Mouse (Mus musculus) kidney, postnatal 0 days (tissue): ENCODE measurements at regions not wholly inside any gene's neighbourhood (a gene's known extent, or its start where the extent isn't known, plus 50 kb on each side); places are given as distances from the start of the nearest gene placed in this dataset.

Experiments
- ATAC-seq: fragments of 200-750 bp; cut with Nextera tagmentation; replicated peaks from 2 replicates; pipeline ENCODE4 v1.8.0; 2017; ENCODE audit warnings: low read depth, moderate number of reproducible peaks, moderate TSS enrichment, moderate library complexity; ENCODE audit not compliant: low FRiP score
- DNase-seq: peaks from one replicate; pipeline ENCODE4 v3.0.0-alpha.2; 2016; ENCODE audit warnings: low spot score
- H3K27ac ChIP-seq: fragments of 300-500 bp; sonication (generic); 2 replicates; pipeline ENCODE4 v1.5.1; 2014; ENCODE audit warnings: mild to moderate bottlenecking
- H3K27me3 ChIP-seq: fragments of 300-500 bp; sonication (generic); 2 replicates; pipeline ENCODE4 v1.6.1; 2014; ENCODE audit warnings: low read length, mixed read lengths; ENCODE audit not compliant: insufficient read depth
- H3K36me3 ChIP-seq: fragments of 300-500 bp; sonication (generic); 2 replicates; pipeline ENCODE4 v1.6.1; 2014; ENCODE audit warnings: low read length, mixed read lengths; ENCODE audit not compliant: insufficient read depth
- H3K4me1 ChIP-seq: fragments of 300-500 bp; sonication (generic); replicated peaks from 2 replicates; pipeline ENCODE4 v1.6.1; 2014; ENCODE audit warnings: antibody characterized with exemption, low read length, mixed read lengths; ENCODE audit not compliant: insufficient read depth
- H3K4me2 ChIP-seq: fragments of 300-500 bp; sonication (generic); 2 replicates; pipeline ENCODE4 v1.6.1; 2014; ENCODE audit warnings: mild to moderate bottlenecking, low read length, moderate library complexity, mixed read lengths
- H3K4me3 ChIP-seq: fragments of 300-500 bp; sonication (generic); replicated peaks from 2 replicates; pipeline ENCODE4 v1.5.1; 2014; ENCODE audit warnings: low read depth, low read length
- H3K9ac ChIP-seq: fragments of 300-500 bp; sonication (generic); 2 replicates; pipeline ENCODE4 v1.6.1; 2014; ENCODE audit warnings: low read depth, low read length
- H3K9me3 ChIP-seq: fragments of 300-500 bp; sonication (generic); replicated peaks from 2 replicates; pipeline ENCODE4 v1.6.1; 2016; ENCODE audit warnings: low read length, inconsistent platforms, mixed read lengths
- CTCF ChIP-seq: IDR thresholded peaks from 2 replicates; pipeline ENCODE4 v1.5.1; 2016; ENCODE audit warnings: antibody characterized with exemption, low read depth, mild to moderate bottlenecking, moderate library complexity
- WGBS: fragments of 180-500 bp; shearing (Covaris S2); extraction: QIAGEN DNeasy Blood & Tissue Kit; methylation state at CpG from one replicate; pipeline ENCODE4 v1.1.7; 2014; 5-methylcytosine and 5-hydroxymethylcytosine counted together

DNA sequence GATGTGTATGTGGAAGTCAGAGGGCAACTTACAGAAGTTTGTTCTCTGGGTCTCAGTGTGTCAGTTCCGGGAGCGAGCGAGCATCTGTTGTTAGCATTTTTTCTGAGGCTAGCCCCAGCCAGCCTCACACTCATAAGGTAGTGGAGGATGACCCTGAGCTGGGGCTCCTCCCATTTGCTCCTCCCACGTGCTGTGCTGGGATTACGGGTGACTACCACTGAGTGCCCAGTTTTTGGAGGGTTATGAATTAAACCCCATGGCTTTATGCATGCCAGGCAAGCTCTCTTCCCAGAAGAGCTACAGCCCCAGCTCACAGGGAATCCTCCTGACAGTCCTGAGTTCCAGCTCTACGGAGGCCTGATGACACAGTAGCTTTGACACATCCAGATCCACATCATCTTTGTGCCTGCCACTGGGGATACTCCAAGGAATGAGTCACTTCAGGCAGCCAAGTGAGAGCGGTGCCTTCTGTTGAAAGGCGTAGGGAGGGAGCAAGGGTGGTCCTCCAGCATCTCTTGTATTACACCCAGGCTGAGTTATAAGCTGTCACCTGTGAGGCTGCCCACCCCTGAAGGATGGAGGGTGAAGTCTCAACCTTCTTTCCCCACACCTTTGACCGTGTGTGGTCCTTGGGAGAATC lies 97.8 kb upstream of the Parp11 start:
- H3K4me2 ChIP-seq, result no peak overlapping the region
- H3K9ac ChIP-seq, result no peak overlapping the region
- no peaks in the 10 kb centered on the region for H3K9me3 ChIP-seq
- 54% methylated on average over 9 of the region's 9 CpGs for WGBS
- DNase-seq (peak; percentile 33), ATAC-seq (peak; percentile 49; the same call in 1 of the 2 replicates)
- no peaks in the 10 kb centered on the region for H3K27me3 ChIP-seq
- peaks cover 9% of the 10 kb centered on the region for H3K4me1 ChIP-seq
- TF ChIP-seq CTCF, result no peak
- no peak overlapping the region for H3K4me3 ChIP-seq
- H3K27ac ChIP-seq, result no peak overlapping the region
- no peaks in the 10 kb centered on the region for H3K36me3 ChIP-seq

DNA sequence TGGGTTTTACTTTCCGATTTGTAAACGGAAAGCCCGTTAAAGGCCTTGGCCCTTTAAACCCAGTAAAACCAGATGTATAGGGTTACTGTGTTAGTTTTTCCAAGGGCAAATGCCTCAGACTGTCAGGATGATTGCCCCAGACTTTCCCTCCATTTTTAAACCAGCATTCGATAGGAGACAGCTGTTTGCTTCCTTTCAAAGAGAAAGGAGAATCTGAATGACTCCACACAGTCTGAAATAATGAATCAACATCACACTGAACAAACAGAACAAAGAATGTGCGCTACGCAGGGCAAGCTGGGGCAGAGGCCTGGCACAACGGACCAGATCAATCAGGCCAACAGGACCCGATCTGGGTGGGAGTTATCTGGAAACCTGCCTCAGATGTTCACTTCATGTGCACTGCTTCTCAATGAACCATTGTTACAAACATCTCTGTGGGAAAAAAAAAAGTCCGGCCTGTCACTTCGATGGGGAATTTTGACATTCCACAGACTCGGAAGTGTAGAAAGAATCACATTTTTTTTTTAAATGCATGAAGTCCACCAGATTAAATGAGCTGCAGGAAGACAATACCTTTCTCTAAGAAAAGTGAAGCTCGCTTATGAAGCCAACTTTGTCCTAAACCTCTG lies 97.0 kb upstream of the Parp11 start:
- no peak for ATAC-seq

DNA sequence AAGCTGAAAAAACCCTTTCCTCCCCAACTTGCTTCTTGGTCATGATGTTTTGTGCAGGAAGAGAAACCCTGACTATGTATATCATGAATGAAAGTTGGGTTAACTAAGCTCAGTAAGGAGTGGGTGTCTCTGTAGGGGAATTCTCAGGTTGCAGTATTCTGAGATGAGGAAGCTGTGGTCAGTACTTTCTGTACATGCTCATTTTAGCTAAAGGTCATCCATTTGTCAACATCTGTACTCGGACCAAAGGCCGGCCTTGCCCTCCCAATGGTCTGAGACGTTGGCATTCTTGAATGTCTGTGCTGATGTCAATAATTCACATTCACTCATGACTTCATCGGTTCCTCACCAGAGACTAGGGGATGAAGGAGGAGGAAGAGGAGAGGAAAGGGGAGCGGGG lies 94.9 kb upstream of the Parp11 start:
- Histone ChIP-seq H3K27me3 (no peaks in the 10 kb centered on the region), H3K4me3 (no peak overlapping the region), H3K9ac (no peak overlapping the region), H3K4me2 (no peak overlapping the region), H3K4me1 (peaks cover 9% of the 10 kb centered on the region), H3K36me3 (no peaks in the 10 kb centered on the region), H3K27ac (no peak overlapping the region), H3K9me3 (no peaks in the 10 kb centered on the region)
- ATAC-seq (no peak), DNase-seq (no peak)
- 68% methylated on average over 5 of the region's 5 CpGs for WGBS
- no peak for TF ChIP-seq CTCF

More for the DNA sequence above, 97.0 kb upstream of the Parp11 start:
- no peak for TF ChIP-seq CTCF
- Histone ChIP-seq H3K27ac (no peak overlapping the region), H3K4me1 (peaks cover 9% of the 10 kb centered on the region), H3K4me3 (no peak overlapping the region), H3K36me3 (no peaks in the 10 kb centered on the region), H3K9ac (no peak overlapping the region), H3K9me3 (no peaks in the 10 kb centered on the region), H3K27me3 (no peaks in the 10 kb centered on the region), H3K4me2 (no peak overlapping the region)
- WGBS, result 24% methylated on average over 12 of the region's 12 CpGs
- peak; percentile 68 for DNase-seq

DNA sequence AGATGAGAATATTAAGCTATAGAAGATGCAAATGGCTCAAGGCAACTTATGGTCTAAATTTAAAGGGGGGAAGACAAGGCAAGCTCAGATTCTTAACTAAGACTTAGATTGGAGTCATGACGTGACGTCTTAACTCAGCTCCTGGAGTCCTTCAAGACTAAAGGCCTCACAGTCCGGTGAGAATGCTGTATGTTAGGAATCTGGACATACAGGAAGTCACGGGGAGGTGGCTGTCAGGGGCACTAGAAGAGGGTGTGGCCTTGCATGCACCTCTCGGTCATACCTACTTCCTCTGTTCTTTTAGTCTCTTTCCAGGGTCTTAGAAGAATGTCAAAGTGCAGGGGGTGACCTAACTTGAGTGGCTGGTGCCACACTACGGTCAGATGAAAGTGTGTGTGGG lies 91.5 kb upstream of the Parp11 start:
- DNase-seq (no peak), ATAC-seq (no peak)
- WGBS, result 57% methylated on average over 6 of the region's 6 CpGs

DNA sequence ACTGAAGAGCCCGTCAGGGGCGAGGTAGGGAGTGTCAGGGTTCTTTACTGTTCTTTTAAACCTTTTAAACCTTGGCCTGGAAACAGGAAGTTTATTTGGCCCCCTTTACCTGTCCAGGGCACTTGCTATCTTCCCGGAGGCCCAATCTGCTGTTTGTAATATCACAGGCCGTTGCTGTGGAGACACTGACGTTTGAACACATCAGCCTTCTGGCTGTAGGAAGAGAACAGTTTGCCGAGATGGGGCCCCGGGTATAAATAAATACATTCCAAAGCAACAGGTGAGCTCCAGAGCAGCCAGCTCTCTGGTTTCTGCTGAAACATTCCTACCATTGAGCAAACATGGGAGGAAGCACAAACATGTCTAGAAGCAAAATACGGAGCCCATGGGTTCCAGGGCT lies 90.2 kb upstream of the Parp11 start:
- Histone ChIP-seq H3K9me3 (no peaks in the 10 kb centered on the region), H3K4me1 (no peaks in the 10 kb centered on the region), H3K27me3 (no peaks in the 10 kb centered on the region), H3K27ac (no peak overlapping the region), H3K4me2 (no peak overlapping the region), H3K36me3 (no peaks in the 10 kb centered on the region), H3K4me3 (no peak overlapping the region), H3K9ac (no peak overlapping the region)
- TF ChIP-seq CTCF, result no peak
- DNase-seq (no peak), ATAC-seq (no peak)
- WGBS, result 71% methylated on average over 8 of the region's 8 CpGs

More for the DNA sequence above, 91.5 kb upstream of the Parp11 start:
- Histone ChIP-seq H3K27me3 (no peaks in the 10 kb centered on the region), H3K4me2 (no peak overlapping the region), H3K36me3 (no peaks in the 10 kb centered on the region), H3K4me1 (no peaks in the 10 kb centered on the region), H3K9ac (no peak overlapping the region), H3K27ac (no peak overlapping the region), H3K4me3 (no peak overlapping the region), H3K9me3 (no peaks in the 10 kb centered on the region)
- TF ChIP-seq CTCF, result no peak

DNA sequence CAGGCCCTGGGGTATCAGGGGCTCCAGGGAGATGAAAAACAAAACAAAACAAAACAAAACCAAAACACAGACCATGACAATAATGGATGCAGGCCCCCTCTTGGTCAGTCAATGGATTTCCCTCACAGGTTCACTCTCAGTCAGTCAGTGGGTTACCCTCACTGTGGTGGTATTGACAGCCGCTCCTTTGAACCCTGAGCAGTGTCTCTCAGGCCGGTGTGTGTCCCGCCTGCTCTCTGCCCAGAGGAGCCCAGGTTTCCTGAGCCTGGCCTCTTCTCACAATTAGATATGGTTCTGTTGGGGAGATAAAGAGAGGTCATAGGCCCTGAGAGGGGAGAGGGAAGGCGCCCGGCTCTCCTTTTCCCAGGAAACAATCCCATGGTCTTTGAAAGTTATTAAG lies 87.8 kb upstream of the Parp11 start:
- no peaks in the 10 kb centered on the region for H3K4me1 ChIP-seq
- WGBS, result 56% methylated on average over 5 of the region's 5 CpGs
- no peak overlapping the region for H3K27ac ChIP-seq
- no peak overlapping the region for H3K4me3 ChIP-seq
- H3K9ac ChIP-seq, result no peak overlapping the region
- DNase-seq (no peak), ATAC-seq (no peak)
- H3K4me2 ChIP-seq, result no peak overlapping the region
- no peaks in the 10 kb centered on the region for H3K9me3 ChIP-seq
- no peaks in the 10 kb centered on the region for H3K27me3 ChIP-seq
- no peak for TF ChIP-seq CTCF
- H3K36me3 ChIP-seq, result no peaks in the 10 kb centered on the region

DNA sequence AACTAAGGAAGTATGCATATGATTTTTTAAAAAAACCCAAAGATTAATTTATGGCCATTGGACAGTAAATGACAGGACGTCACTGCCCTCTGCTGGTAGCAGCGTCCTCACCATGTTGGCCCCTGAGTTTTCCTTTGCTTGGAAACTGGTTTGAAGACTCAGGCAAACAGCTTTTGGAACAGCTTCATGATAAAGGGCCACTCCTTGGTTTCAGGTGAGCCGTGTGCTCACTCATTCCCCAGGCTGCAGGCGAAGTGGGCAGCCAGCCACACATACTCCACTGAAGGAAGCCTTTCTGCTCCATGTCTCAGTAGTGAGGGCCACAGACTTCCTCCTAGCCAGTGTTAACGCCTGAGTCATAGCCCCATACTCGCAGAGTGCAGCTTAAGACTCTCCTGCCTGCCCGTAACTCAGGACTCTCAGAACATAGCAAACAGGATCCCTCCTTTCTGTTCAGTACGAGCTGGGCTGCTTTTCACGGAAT lies 87.2 kb upstream of the Parp11 start:
- H3K4me1 ChIP-seq, result no peaks in the 10 kb centered on the region
- H3K9me3 ChIP-seq, result no peaks in the 10 kb centered on the region
- H3K4me3 ChIP-seq, result no peak overlapping the region
- peak; percentile 43 for ATAC-seq
- no peak overlapping the region for H3K9ac ChIP-seq
- H3K4me2 ChIP-seq, result no peak overlapping the region
- peak; percentile 84 for DNase-seq
- WGBS, result 39% methylated on average over 9 of the region's 9 CpGs
- TF ChIP-seq CTCF, result peak; percentile 87
- H3K27ac ChIP-seq, result no peak overlapping the region
- no peaks in the 10 kb centered on the region for H3K27me3 ChIP-seq
- no peaks in the 10 kb centered on the region for H3K36me3 ChIP-seq
